In the genomic region with DNA sequence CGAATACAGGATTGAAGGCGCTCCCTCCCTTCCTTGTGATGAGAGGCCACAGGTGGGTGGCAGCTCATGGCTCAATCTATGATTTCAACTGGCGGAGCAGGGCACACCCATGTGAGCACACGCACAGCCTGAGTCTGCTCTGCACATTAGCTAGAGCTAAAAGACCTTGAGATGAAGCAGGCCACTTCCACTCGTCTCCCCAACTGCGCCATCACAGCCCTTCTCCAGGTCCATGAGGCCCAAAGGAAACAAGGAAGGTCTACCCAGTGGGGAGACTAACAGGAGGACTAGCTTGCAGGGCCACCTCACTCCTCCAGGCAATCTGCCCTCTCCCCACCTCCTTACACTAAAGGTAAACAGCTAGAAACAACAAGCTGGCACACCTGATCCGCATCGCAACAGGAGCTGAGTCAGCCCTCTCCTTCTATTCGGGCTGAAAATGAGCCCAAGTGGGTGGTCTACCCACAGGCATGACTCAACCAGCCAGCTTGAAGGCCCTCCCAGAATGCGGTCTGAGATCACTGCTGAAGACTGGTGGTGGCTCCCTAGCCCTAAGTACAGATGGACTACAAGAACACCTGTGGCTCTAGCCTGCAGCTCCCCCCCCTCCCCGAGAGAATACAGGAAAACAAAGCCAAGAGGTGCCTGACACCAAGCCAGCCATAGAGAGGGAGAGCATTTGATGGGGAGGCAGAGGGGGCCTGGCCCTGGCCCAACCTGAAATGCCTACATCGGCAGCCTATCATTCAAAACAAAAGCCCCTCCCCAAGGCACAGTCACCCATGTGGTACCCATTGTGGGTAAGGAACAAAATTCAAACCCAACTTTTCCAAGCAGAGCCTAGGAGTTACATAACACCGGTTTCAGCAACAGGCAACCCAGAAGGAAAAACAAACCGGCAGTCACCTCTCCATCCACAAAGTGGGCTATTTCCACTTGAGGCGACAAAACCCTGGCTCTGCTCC, we compare ENCODE assay signal across 8 mouse cellular contexts. TPM values are rescaled to one million over a fixed set of nuclear protein-coding genes. Genes with fewer than 3 reads are reported as not detected.
DNase-seq lines count a peak whose midpoint lies in the region; ATAC-seq lines count a peak whose summit lies in the region.

No protein-coding gene starts in this region.

- peak overlapping the region; percentile 100 for H3K4me3 ChIP-seq in hindbrain, embryonic 12.5 days
- H3K4me3 ChIP-seq in midbrain, embryonic 10.5 days, result peak overlapping the region; percentile 96

- no peaks in the 10 kb centered on the region for H3K27me3 ChIP-seq in hindbrain, embryonic 12.5 days
- H3K27me3 ChIP-seq in midbrain, embryonic 10.5 days (ENCODE audit: low read depth, poor library complexity, severe bottlenecking), result no peaks in the 10 kb centered on the region

- peak overlapping the region; percentile 99 for H3K9ac ChIP-seq in hindbrain, embryonic 12.5 days

- peak overlapping the region; percentile 90 for H3K4me2 ChIP-seq in hindbrain, embryonic 12.5 days (replicated peaks)

- 59% methylated on average over 15 of the region's 15 CpGs for WGBS in hindbrain, embryonic 12.5 days
- WGBS in midbrain, embryonic 10.5 days, result 71% methylated on average over 15 of the region's 15 CpGs

- no peaks in the 10 kb centered on the region for H3K9me3 ChIP-seq in hindbrain, embryonic 12.5 days (replicated peaks)
- H3K9me3 ChIP-seq in midbrain, embryonic 10.5 days (replicated peaks), result no peaks in the 10 kb centered on the region

- H3K36me3 ChIP-seq in hindbrain, embryonic 12.5 days, result peaks cover 25% of the 10 kb centered on the region
- H3K36me3 ChIP-seq in midbrain, embryonic 10.5 days, result peaks cover 49% of the 10 kb centered on the region

- H3K4me1 ChIP-seq in hindbrain, embryonic 12.5 days, result peaks cover 47% of the 10 kb centered on the region
- peaks cover 55% of the 10 kb centered on the region for H3K4me1 ChIP-seq in midbrain, embryonic 10.5 days

- no peak for ATAC-seq in hindbrain, embryonic 12.5 days (ENCODE audit: low FRiP score)

- peak; percentile 73 for DNase-seq in cerebellum, adult 9-11 months
- no peak for DNase-seq in cerebellum, adult 11 months
- peak; percentile 31 for DNase-seq in thymus, postnatal 0 days (ENCODE audit: low spot score)
- no peak for DNase-seq in thymus, adult 18-20 months
- no peak for DNase-seq in midbrain, embryonic 10.5 days (ENCODE audit: low spot score)
- no peak for DNase-seq in B cell, adult 2 months
- DNase-seq in layer of hippocampus, adult 18-20 months (ENCODE audit: low spot score in 2 of 2), result no peak

- no peak overlapping the region for H3K27ac ChIP-seq in hindbrain, embryonic 12.5 days
- peak overlapping the region; percentile 92 for H3K27ac ChIP-seq in midbrain, embryonic 10.5 days (replicated peaks)

RNA-seq across cellular contexts. Expression of gene Upf1, which starts 1.8 kb away (rescaled TPM):
- polyA plus RNA-seq in thymus, postnatal 0 days (2015; fragmentation: Nextera tagmentation; extraction: Ambion mirVana), result 16.4 and 22.6 TPM in 2 replicates
- polyA plus RNA-seq in hindbrain, embryonic 12.5 days (2016; fragmentation: Nextera tagmentation; extraction: Ambion mirVana), result 34.2 and 34.3 TPM in 2 replicates
- polyA plus RNA-seq in midbrain, embryonic 10.5 days (2016; fragmentation: Nextera tagmentation; extraction: Ambion mirVana), result 16.8 and 19.1 TPM in 2 replicates
- total RNA-seq in layer of hippocampus, adult 18-20 months (2021), result 10 to 100 TPM; 74.5 to 75.6 TPM

RNA-seq across cellular contexts. Expression of gene Gdf1, which starts 21.7 kb away (rescaled TPM):
- 0.13 TPM in 1 of 2 replicates, not detected in the other for polyA plus RNA-seq in thymus, postnatal 0 days (2015; fragmentation: Nextera tagmentation; extraction: Ambion mirVana)
- polyA plus RNA-seq in hindbrain, embryonic 12.5 days (2016; fragmentation: Nextera tagmentation; extraction: Ambion mirVana), result 2.2 and 4.4 TPM in 2 replicates
- 3.8 and 5.7 TPM in 2 replicates for polyA plus RNA-seq in midbrain, embryonic 10.5 days (2016; fragmentation: Nextera tagmentation; extraction: Ambion mirVana)
- total RNA-seq in layer of hippocampus, adult 18-20 months (2021), result 10 to 100 TPM; 15.1 to 18.2 TPM

RNA-seq across cellular contexts. Expression of gene Comp, which starts 22.0 kb away (rescaled TPM):
- polyA plus RNA-seq in thymus, postnatal 0 days (2015; fragmentation: Nextera tagmentation; extraction: Ambion mirVana), result 1.6 and 2.2 TPM in 2 replicates
- 1.2 and 3.0 TPM in 2 replicates for polyA plus RNA-seq in hindbrain, embryonic 12.5 days (2016; fragmentation: Nextera tagmentation; extraction: Ambion mirVana)
- polyA plus RNA-seq in midbrain, embryonic 10.5 days (2016; fragmentation: Nextera tagmentation; extraction: Ambion mirVana), result 0.37 and 0.39 TPM in 2 replicates
- total RNA-seq in layer of hippocampus, adult 18-20 months (2021), result under 1 TPM; 0.13 to 0.42 TPM

RNA-seq across cellular contexts. Expression of gene Cers1, which starts 35.7 kb away (rescaled TPM):
- polyA plus RNA-seq in thymus, postnatal 0 days (2015; fragmentation: Nextera tagmentation; extraction: Ambion mirVana), result 0.19 and 0.40 TPM in 2 replicates
- polyA plus RNA-seq in hindbrain, embryonic 12.5 days (2016; fragmentation: Nextera tagmentation; extraction: Ambion mirVana), result 16.3 and 17.8 TPM in 2 replicates
- 4.6 and 5.3 TPM in 2 replicates for polyA plus RNA-seq in midbrain, embryonic 10.5 days (2016; fragmentation: Nextera tagmentation; extraction: Ambion mirVana)
- total RNA-seq in layer of hippocampus, adult 18-20 months (2021), result 100 to 1,000 TPM; 112 to 116 TPM

RNA-seq across cellular contexts. Expression of gene Cope, which starts 49.0 kb away (rescaled TPM):
- polyA plus RNA-seq in thymus, postnatal 0 days (2015; fragmentation: Nextera tagmentation; extraction: Ambion mirVana), result 314 and 316 TPM in 2 replicates
- polyA plus RNA-seq in hindbrain, embryonic 12.5 days (2016; fragmentation: Nextera tagmentation; extraction: Ambion mirVana), result 216 and 260 TPM in 2 replicates
- 308 and 311 TPM in 2 replicates for polyA plus RNA-seq in midbrain, embryonic 10.5 days (2016; fragmentation: Nextera tagmentation; extraction: Ambion mirVana)
- 100 to 1,000 TPM; 125 to 149 TPM for total RNA-seq in layer of hippocampus, adult 18-20 months (2021)

Comparison
In these comparisons a context has a peak if more than half of its experiments do, and no peak if none do; other contexts are left out.
1. DNase-seq: peak in cerebellum, adult 9-11 months (single experiment) and thymus, postnatal 0 days (single experiment); none in cerebellum, adult 11 months (single experiment), thymus, adult 18-20 months (0 of 2), midbrain, embryonic 10.5 days (single experiment), B cell, adult 2 months (0 of 2) and layer of hippocampus, adult 18-20 months (0 of 2).